20 mouse cellular contexts compared by ENCODE assay signal in the genomic region with DNA sequence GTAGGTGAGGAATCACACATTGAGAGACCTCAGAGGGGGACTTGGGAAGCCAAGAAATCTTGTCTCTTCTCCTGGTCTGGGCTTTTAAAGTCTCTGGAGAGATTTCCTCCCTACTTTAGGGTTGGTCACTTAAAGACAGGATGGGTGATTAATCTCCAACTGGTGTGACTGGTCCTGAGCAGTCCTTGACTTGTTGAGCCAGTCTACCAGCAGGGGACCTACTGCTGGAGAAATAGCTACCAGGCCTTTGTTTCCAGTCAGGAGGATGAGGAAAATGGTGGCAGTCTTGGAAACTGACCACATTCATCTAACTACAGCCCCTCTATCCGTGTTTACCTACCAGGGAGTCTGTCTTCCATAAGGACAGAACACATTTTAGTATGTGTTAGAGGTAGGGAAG.
"Had no signal": no experiment of that assay in that cellular context is flagged by ENCODE, and none has a peak within 500 bp of the region (broad histone marks: within the 10 kb centered on the region; RNA-seq: fewer than 3 reads in every experiment).

No protein-coding gene starts in this region.

- H3K9me3 ChIP-seq: lung, embryonic 15.5 days; midbrain, embryonic 13.5 days; stomach, embryonic 15.5 days had no signal

- H3K27me3 ChIP-seq: lung, embryonic 15.5 days; megakaryocyte, embryonic 14.5 days; midbrain, embryonic 13.5 days; midbrain, embryonic 15.5 days; neural tube, embryonic 13.5 days; neural tube, embryonic 15.5 days; stomach, embryonic 15.5 days had no signal

- H3K4me2 ChIP-seq: lung, embryonic 15.5 days; midbrain, embryonic 11.5 days; midbrain, embryonic 13.5 days; midbrain, embryonic 15.5 days; neural tube, embryonic 13.5 days; neural tube, embryonic 15.5 days; stomach, embryonic 15.5 days had no signal

- H3K9ac ChIP-seq: liver, postnatal 0 days; lung, embryonic 15.5 days; midbrain, embryonic 13.5 days; midbrain, embryonic 15.5 days; neural tube, embryonic 13.5 days; neural tube, embryonic 15.5 days; stomach, embryonic 15.5 days had no signal

- H3K4me3 ChIP-seq: lung, embryonic 15.5 days; megakaryocyte, embryonic 14.5 days; midbrain, embryonic 13.5 days; midbrain, embryonic 15.5 days; myocyte; neural tube, embryonic 13.5 days; neural tube, embryonic 15.5 days; stomach, embryonic 15.5 days had no signal

- DNase-seq: liver, postnatal 0 days; lung, adult 2 months; lung, postnatal 14 days; lung, postnatal 36 days; retina, postnatal 1 day; right cerebral cortex, adult 18-20 months; thymus, adult 18-20 months; thymus, postnatal 14 days; thymus, postnatal 36 days had no signal

- ATAC-seq: liver, postnatal 0 days; lung, postnatal 0 days; midbrain, embryonic 13.5 days; midbrain, embryonic 15.5 days had no signal

- H3K27ac ChIP-seq: lung, embryonic 15.5 days; macrophage; midbrain, embryonic 13.5 days; midbrain, embryonic 15.5 days; neural tube, embryonic 13.5 days; neural tube, embryonic 15.5 days; stomach, embryonic 15.5 days had no signal

- H3K4me1 ChIP-seq: megakaryocyte, embryonic 14.5 days; midbrain, embryonic 13.5 days; midbrain, embryonic 15.5 days; neural tube, embryonic 13.5 days; neural tube, embryonic 15.5 days; stomach, embryonic 15.5 days had no signal
